Mouse (Mus musculus) mouse embryonic stem cell (cell line): ENCODE measurements around the gene Akap8l.

ENCODE experiments used
- in situ Hi-C, 2 experiments: fragments of 300-500 bp; cut with MboI; formaldehyde crosslinking; loops; 1 replicate in 1 of 2; 3 replicates in 1 of 2; pipeline ENCODE4 v1.14.3; 2019 to 2020; ENCODE audit warnings: low sequenced_read_pairs in 2 of 2, low pct_unique_long_range_greater_than_20kb in 1 of 2, mixed read lengths in 1 of 2; ENCODE audit not compliant: unreplicated experiment in 1 of 2

The Akap8l gene

GRCm38 (mm10) chr17:32322809-32323208 is 27.6 kb downstream of the Akap8l start:
- in situ Hi-C loops: no loop called here

- in situ Hi-C loops: no loop called here
Observed at GRCm38 (mm10) chr17:32321836-32322235, 28.6 kb downstream of the Akap8l start.

GRCm38 (mm10) chr17:32321390-32321734 is 29.0 kb downstream of the Akap8l start:
- in situ Hi-C loops: no loop called here

GRCm38 (mm10) chr17:32320597-32321389 is 29.6 kb downstream of the Akap8l start, which contains the start of gene Akap8:
TSS of gene Akap8 (minus strand) at chr17:32321238.
- in situ Hi-C loops: no loop called here

GRCm38 (mm10) chr17:32319950-32320349 is 30.5 kb downstream of the Akap8l start:
- in situ Hi-C loops: no loop called here

- in situ Hi-C loops: no loop called here
Observed at GRCm38 (mm10) chr17:32317708-32318107, 32.7 kb downstream of the Akap8l start.

GRCm38 (mm10) chr17:32317032-32317431 is 33.4 kb downstream of the Akap8l start:
- in situ Hi-C loops: no loop called here

- in situ Hi-C loops: no loop called here
Observed at GRCm38 (mm10) chr17:32315560-32315959, 34.8 kb downstream of the Akap8l start.

- in situ Hi-C loops: no loop called here
Observed at GRCm38 (mm10) chr17:32313892-32314291, 36.5 kb downstream of the Akap8l start.

- in situ Hi-C loops: no loop called here
Observed at GRCm38 (mm10) chr17:32312801-32313200, 37.6 kb downstream of the Akap8l start.

GRCm38 (mm10) chr17:32307963-32308362 is 42.4 kb downstream of the Akap8l start:
- in situ Hi-C loops: no loop called here

- in situ Hi-C loops: no loop called here
Observed at GRCm38 (mm10) chr17:32298125-32298524, 52.3 kb downstream of the Akap8l start.

- in situ Hi-C loops: no loop called here
Observed at GRCm38 (mm10) chr17:32295901-32296300, 54.5 kb downstream of the Akap8l start.

GRCm38 (mm10) chr17:32295160-32295559 is 55.2 kb downstream of the Akap8l start:
- in situ Hi-C loops: no loop called here

GRCm38 (mm10) chr17:32285138-32285670 is 65.2 kb downstream of the Akap8l start:
- in situ Hi-C loops: no loop called here

- in situ Hi-C loops: no loop called here
Observed at GRCm38 (mm10) chr17:32284262-32285137, 65.9 kb downstream of the Akap8l start, which contains the start of gene Brd4. TSS of gene Brd4 (minus strand) at chr17:32284722.

- in situ Hi-C loops: no loop called here
Observed at GRCm38 (mm10) chr17:32283771-32284221, 66.6 kb downstream of the Akap8l start.

- in situ Hi-C loops: no loop called here
Observed at GRCm38 (mm10) chr17:32283341-32283740, 67.1 kb downstream of the Akap8l start.

GRCm38 (mm10) chr17:32281611-32282310 is 68.6 kb downstream of the Akap8l start:
- in situ Hi-C loops: no loop called here
